Mouse (Mus musculus): ENCODE data around the gene Adamtsl3.

Gene Adamtsl3

DNA sequence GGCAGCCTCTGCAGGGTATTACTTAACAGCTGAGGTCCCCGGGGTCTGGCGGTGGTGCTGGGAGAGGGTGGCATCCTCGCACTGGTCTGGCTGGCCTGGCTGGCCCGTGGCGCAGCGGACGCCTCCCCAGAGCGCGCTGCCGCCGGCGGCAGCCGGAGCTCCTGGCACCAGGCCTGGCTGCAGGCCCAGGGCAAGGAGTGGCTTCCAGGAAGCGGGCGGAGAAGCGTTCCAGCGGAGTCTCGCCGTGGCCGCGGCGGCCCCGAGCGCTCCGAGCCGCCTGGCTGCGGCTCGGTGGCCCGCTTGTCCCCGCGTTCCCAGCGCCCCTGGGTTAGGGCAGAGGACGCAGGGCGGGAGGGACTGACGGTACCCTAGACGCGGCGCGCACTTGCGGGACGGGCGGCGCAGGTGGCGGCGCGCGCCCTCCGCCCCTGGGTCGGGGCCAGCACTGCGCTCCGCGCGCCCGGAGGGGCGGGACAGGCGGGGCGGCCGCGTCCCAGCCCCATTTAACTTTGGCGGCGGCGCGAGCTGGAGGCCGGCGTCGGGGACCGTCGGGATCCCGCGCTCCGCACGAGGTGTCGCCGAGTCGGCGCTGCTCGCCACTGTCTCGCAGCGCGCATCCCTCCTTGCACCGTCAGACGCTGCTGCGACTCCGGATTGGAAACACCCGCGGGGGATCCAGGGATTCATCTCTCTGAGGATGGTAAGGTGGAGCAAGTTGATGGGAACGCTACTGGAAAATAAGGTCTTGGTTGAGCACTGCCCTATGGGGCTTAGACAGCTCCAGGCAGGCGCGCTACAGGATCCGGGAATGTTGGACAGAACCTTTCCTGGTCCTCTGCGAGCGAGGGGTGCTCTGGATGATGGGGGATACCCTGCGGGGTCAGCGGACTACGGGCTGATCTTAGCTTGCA, at the start of gene Adamtsl3:
Gene Adamtsl3, plus strand, starts transcription at position 484 of the 911 bp plus-strand sequence.
- peak; percentile 37 to 59 for DNase-seq (ENCODE audit: low spot score in 2 of 2)

DNA sequence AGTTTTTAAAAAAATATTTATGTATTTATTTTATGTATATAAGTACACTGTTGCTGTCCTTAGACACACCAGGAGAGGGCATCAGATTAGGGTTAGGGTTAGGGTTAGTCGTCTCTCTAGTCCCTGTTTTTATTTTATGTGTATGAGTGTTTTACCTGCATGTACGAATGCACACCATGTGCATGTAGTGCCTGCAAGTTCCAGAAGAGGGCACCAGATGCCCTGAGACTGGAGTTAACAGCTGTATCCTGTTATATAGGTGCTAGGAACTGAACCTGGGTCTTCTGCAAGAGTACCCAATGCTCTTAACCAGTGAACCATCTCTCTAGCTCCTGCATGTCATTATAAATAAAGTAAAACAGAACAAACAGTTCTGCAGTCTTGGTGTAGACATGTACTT, 48.3 kb upstream of the Adamtsl3 start:
- DNase-seq (ENCODE audit: low spot score in 2 of 2): no peak

DNA sequence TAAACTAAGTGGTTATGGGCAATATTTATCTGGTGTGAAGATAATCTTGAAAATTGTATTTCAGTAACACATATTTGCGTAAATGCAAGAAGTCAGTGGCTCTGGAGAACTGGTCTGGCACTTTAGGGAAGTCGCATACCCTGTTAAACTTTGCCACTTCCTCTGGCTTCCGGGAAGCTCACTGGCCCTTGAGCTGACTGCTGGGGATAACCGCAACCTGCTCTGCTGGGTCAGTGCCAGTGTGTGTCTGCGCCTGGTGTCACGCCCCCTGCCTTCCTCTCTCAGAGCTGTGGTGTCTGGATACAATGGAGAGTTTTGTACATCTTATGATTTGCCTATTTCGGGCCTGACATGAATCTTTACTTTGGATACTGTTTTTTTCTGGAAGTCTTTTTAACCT, 42.1 kb upstream of the Adamtsl3 start:
- no peak for DNase-seq (ENCODE audit: low spot score in 2 of 2)

DNA sequence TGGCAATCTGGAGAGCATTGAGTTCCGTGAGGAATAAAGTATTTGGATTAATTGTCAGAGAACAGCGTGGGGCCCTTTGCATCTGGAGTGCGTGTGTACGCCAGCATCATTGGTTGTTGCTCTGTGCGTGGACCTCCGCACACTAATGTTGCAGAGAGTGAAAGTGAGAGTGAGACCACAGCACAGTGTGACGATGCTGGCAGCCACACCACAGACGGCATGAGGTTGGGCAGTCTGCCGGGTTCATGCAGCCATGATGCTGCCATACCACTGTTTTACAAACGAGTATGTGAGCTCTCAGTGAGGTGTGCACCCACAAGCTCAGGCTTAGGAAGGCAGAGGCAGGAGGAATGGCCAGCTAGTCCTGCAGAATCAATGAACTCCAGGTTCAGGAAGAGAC, 41.4 kb upstream of the Adamtsl3 start:
- DNase-seq (ENCODE audit: low spot score in 2 of 2): no peak

DNA sequence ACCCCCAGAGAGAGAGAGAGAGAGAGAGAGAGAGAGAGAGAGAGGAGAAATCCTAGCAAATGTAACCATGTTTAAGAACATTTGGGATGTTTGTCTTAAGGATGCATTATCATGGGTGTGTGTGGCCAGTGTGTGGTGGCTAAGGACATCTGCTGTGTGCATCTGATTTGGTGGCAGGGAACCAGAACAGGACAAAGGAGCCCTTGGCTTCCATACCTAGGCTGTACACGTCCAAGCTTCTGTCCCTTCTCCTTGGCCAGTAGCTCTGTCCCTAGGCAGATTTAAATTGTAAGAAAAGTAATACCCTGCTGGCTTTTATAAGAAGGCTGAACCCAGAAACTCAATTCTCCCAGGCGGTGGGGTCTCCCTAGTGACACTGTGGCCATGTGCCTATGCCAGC, 40.9 kb upstream of the Adamtsl3 start:
- no peak for DNase-seq (ENCODE audit: low spot score in 2 of 2)

DNA sequence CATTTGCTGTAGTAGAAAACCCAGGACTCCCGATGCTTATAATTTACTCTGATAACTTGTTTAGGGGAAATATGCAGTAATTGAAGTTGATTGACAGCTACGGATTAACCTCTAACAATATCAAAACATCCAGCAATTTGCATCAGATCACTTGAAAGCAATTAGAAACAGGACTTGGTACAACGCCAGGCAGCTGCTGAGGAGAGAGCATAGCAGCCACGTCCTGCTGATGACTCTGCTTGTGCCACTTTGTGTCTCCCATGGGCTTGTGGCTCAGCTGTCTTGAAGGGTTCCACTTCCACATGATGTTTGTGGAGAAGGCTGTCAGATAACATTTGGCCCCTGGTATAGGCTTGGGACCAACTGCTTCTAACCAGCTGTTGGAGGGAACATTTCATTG, 27.1 kb upstream of the Adamtsl3 start:
- DNase-seq (ENCODE audit: low spot score in 2 of 2): no peak

DNA sequence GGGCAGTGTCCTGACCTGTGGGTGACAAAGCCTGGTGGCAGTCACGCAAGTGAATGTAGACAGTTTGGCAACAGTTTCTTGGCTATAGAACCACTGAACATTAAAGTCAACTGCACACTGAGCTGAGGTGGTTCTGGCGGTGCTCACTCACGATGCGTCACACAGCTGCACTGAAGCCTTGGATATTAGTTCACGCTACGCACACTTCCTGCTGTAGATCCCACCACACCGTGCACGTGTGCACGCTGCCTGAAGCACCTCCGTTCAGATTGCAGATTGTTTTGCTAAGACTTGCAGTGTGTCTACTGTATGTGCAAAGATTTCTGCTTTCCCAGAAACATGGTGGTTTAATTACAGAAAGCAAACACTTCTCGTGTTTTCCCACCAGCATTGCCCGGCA, 17.0 kb upstream of the Adamtsl3 start:
- no peak for DNase-seq (ENCODE audit: low spot score in 2 of 2)

DNA sequence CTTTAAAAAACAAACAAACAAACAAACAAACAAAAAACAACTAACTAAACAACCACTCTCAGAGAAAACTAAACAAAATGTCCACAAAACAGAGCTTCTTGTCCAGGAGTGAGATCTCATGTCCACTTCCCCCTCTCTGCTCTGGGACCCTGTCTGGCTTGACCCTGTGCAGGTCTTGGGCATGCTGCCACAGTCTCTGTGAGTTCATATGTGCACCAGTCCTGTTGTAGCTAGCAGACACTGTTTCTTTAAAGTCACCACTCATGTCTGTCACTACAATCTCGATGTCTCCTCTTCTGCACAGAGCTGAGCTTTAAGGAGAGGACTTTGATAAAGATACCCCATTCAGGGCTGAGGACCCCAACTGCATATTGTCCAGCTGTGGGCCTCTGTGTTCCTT, 8.9 kb upstream of the Adamtsl3 start:
- DNase-seq (ENCODE audit: low spot score in 2 of 2): no peak

DNA sequence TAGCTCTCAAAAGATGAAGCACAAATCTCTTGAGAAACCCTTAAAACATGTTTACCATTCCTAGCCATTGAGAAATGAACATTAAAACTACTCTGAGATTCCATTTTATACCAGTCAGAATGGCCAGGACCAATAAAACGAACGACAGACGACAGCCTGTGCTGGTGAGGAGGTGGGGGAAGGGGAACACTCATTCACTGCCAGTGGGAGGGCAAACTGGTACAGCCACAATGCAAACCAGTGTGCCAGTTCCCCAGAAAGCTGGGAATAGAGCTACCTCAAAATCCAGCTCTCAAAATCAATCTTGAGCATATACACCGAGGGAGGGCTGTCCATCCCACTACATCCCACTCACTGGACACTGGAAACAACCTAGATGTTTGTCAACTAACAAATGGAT, 8.3 kb upstream of the Adamtsl3 start:
- no peak for DNase-seq (ENCODE audit: low spot score in 2 of 2)

DNA sequence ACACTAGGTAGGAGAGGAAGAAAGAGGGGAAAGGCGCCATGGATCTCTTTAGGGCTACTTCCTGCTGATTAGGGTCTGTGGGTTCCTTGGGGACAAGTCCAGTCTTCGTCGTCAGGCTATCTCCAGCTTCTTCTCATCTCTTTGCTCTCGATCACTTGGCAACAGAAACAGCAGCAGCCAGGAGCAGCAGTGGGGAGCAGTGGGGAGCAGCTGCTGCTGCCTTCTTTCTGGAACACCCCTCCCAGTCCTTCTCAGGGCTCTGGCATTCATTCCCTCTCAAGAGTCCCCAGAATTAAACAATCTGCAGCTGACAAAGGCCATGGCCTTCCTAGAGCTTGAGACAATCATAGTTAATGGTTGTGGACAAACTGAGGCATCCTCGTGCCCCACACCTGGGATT, 7.6 kb upstream of the Adamtsl3 start:
- DNase-seq (ENCODE audit: low spot score in 2 of 2): no peak

DNA sequence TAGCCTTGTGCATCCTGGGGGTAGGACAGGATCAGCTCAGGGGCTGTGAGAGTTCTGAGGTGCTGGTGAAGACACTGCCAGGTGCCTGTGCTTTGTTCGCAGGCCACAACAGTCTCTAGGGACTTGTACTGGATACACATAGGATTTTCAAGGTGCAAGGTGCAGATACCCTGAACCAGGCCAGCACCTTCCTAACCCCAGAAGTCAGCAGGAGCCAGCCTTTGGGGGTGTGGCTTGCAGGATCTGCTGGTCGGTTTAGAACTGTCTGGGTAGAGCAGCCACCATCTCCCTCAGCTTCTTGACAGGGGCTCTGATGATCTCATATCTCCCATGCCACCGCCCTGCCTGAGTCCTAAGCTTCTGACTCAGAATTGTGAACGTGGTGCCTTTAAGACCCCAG, 5.7 kb upstream of the Adamtsl3 start:
- no peak for DNase-seq (ENCODE audit: low spot score in 2 of 2)

DNA sequence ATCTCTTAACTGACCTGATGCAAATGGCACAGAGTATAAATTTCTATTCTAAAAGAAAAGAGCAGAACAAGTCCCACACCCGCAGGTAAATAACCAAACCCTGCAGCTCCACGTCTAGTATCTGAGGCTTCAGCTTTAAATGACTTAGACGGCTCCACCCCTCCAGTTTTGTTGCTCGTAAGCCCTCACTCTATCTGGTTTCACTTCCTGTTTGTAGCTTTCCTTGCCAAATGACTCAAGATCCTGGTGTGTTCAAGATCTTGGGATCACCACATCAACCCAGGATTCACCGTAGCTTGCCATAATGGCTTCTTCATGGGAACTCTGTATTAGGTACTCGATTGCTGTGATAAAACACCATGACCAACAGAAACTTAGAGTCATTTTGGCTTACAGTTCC, 4.6 kb upstream of the Adamtsl3 start:
- DNase-seq (ENCODE audit: low spot score in 2 of 2): peak in 1 of 2 experiments; percentile 10

DNA sequence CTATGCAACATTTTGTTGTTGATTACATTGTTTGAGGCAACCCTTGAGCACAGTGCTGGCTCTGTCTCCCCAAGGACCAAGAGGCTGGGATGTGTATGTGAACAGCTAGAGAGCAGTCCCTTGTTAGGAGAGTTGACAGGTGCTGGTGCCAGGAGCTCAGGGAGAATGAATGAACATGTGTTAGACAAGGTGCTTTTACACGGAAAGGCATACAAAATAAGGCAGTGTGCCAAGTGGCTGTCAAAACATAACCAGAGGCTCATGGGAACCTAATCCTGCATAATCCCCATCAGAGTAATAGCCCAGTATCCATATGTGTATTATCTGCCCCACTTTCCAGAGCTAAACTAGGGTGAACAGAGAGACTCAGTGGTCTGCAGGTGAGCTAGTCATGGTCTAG, 1.5 kb upstream of the Adamtsl3 start:
- no peak for DNase-seq (ENCODE audit: low spot score in 2 of 2)

DNA sequence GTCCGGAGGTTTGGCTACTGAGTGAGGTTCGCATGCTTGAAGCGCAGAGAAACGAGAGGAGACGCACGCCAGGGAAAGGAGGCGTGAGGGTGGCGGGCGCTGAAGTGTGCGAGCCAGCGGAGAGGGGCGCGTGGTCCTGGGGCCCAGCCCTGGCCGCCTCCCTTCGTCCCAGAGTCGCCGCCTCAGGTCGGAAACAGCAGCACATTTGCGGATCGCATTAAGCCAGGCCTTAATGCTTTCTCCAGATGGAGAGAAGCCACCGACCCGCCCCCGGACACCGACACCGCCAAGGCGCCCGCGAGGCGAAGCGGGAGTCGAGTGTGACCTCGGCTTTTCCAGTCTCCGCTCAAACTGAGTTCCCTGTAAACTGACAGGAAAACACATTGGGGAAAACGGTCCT, 638 bp downstream of the Adamtsl3 start:
- peak; percentile 44 to 74 for DNase-seq (ENCODE audit: low spot score in 2 of 2)

DNA sequence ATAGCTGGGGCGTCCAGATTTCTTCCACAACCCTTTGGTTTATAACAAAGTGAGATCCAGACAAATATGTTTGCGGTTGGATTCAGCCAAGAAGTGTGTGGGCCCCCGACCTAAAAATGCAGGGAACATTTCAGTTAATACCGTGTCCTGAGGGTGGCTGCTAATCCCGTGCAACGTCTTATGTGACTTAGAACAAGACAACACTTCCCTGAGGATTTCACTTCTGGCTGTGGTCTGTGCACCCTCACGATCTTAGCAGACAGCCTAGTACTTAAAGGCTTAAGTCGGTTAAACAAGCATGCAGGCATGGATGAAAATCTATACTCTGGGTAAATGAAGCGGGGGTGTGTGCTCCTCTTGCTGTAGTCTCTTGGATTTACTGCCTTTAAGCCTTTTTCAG, 2.6 kb downstream of the Adamtsl3 start:
- no peak for DNase-seq (ENCODE audit: low spot score in 2 of 2)

DNA sequence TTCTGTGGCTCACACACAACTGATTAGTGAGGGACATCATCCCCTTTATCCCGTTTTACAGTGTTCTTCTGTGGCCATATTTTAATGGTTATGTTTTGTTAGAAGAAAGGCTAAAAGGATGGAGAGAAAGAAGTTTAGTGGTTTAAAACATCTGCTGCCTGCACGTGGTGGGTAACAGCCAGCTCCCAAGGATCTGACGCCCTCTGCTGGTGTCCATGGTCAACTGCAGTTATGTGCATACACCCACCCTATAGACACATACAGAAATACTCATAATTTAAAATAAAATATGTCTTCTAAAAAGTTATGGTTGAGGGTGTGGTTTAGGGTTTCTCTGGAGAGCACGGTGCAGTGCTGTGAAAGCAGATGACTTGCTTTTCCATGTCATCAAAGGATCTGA, 3.0 kb downstream of the Adamtsl3 start:
- no peak for DNase-seq (ENCODE audit: low spot score in 2 of 2)

DNA sequence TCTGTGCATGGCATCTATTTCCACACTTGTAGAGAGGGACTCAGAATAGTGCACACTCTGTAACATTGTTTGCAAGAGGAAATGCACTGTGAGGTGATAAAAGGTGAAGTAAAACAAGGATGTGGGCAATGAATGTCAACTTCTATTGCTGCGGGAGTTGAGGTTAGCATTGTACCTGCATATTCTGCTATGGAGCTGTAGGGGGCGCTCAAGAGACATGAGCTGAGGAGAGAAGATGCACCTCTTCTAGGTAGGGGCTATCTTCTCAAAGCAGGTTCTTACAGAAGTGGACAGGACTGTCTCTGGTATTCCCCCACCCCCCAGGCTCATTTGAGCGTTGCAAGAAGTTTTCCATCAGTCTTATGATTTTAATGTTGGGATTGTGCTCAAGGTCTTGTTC, 3.7 kb downstream of the Adamtsl3 start:
- no peak for DNase-seq (ENCODE audit: low spot score in 2 of 2)

DNA sequence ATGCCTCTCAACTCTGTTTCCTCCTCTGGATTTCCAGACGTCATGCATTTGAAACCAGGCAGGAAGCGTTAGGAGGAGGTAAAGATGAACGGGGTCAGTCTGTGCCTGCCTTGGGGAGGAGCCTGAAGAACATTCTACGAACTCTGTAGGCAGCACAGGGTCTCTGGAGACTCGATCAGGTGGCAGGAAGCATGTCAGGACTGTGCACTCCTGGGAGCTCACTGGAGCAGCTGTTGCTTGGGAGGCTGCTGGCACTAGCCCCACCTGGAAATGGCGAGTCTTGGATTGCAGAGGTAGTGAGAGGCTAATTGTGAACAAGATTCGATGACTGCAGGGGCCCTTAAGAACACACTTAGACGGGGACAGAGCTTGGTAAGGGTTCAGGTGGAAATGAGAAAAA, 6.0 kb downstream of the Adamtsl3 start:
- peak; percentile 15 to 57 for DNase-seq (ENCODE audit: low spot score in 2 of 2)

DNA sequence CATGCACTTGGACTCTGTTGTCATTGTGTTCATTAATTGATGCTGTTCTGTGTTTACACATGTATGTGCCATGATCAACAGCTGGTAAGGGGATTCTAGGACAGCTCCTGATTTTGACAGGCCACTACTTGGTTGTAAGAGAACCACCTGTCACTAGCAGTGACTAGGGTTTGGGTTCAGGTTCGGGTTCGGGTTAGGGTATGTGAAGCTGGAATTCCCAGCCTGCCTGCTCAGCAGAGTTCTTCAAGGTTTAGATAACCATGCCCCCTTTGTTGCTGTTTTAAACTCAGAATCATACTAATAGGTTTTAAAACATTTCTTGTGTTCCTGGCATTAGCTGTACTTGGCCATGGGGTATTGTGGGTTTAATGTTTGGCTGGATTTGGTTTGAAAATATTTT, 11.2 kb downstream of the Adamtsl3 start:
- no peak for DNase-seq (ENCODE audit: low spot score in 2 of 2)

DNA sequence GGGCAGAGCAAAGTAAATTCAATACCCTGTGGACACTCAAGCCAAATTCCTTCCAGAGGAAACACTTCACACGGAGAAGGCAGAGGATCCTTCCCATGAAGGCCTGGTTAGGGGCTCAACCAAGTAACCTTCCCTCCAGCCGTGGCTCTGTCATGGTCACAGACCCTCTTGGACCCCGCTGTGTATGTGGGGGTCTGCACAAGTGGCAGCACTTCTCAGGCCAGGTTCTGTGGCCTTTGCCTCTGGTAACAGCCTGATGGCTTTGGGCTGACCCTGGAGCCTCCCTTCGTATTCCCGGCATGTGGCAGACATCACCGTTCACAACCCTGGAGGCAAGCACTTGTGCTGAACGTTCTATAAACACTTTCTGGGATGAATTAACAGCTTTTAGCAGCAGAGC, 14.3 kb downstream of the Adamtsl3 start:
- DNase-seq (ENCODE audit: low spot score in 2 of 2): no peak

DNA sequence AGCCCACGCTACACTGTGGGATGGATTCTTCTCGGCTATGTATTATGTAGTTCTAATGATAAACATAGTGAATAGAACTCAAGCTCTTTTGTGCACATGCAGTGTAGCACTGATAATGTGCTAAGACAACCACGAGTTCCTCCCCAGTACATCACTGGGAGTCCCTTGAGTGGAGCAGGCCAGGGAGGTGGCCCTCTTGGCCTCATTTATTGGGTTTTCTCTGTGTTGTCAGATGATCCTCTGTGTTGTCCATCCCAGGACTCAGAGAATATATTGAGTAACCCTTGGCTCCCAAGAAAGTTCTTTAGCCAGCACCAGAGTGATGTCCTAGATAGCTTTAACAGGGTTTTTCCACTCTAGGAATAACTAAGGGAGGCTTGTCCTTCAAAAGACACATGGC, 14.9 kb downstream of the Adamtsl3 start:
- no peak for DNase-seq (ENCODE audit: low spot score in 2 of 2)

DNA sequence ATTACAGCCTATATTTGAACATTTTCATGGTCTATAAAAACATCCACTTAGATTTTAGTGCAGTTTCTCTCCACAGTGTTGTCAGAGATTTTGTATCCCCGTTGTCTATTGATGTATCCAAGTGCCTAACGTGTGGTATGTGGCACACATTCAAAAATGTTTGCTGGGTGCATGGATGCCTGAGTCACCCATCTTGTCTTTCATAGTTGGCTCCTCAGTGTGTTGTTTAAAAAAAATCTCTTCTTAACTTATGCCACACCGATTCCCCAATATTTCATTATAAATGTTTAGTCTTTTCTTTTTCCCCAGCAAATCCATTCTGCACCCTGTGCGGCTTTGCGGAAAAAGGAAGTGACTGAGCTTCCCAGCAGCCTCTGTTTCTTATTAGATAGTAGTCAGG, 23.7 kb downstream of the Adamtsl3 start:
- no peak for DNase-seq (ENCODE audit: low spot score in 2 of 2)

DNA sequence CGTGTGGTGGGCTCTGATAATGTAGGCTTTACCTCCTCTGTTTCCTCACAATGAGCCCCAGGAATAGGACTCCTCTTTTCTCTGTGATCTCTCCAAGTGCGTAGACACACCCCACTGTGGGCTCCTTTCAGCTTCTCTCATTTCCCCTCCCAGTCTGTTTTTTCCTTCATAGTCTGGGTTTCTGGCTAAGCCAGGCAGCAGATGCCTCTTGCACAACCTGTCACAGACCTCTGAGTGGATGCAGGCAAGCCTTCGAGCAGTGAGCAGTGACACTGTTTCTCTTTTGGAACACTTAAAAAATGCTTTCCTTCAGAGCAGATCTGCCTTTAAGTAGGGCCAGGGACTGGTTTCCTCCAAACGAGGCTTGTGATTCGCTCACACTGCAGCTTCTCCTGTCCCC, 24.2 kb downstream of the Adamtsl3 start:
- DNase-seq (ENCODE audit: low spot score in 2 of 2): no peak

DNA sequence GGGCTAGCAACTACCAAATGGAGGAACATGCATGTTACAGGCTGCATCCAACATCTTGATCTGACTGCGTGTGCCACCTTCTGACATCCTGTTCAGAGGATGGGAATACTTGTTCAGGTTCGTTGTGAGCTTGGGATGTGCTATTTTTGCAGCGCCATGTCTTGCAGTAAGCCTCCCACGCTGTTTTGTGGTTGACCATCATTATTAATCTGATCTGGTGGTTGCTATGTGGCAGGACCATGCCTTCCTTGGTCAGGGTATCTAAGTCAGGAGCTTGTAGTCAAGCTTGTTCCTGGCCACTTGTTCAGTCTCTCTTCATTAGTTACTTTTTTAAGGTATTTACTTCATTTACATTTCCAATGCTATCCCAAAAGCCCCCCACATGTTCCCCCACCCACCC, 24.7 kb downstream of the Adamtsl3 start:
- DNase-seq (ENCODE audit: low spot score in 2 of 2): no peak

All from urinary bladder, postnatal 4 days (tissue).